Mouse (Mus musculus): ENCODE results near the gene Cbr2. TPM values are rescaled to one million over a fixed set of nuclear protein-coding genes. Genes with fewer than 3 reads are reported as not detected.

Gene Cbr2
- polyA plus RNA-seq, 1 experiment, result 617 TPM

DNA sequence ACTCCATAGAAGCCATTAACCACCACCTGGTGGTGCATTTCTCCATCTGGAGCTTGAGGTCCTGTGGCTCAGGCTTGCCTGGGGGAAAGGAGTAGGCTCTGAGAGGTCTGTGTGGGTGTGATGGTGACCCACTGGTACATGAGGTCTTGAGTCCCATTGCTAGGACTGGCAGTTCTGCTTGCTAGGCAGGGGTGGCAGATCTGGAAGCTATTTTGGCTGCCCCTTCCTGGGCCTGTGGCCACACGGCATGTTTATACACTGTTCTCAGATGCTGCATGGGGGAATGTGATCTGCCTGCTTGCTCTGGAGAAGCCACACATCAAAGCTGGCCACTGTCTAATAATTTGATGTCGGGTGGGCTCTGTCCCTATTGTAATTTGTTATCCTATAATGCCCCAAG, 47.8 kb downstream of the Cbr2 start:
- Histone ChIP-seq H3K27me3 (ENCODE audit: control insufficient read depth, insufficient read depth, low read length) (no peaks in the 10 kb centered on the region), H3K4me1 (replicated peaks; ENCODE audit: control insufficient read depth, insufficient read depth, low read length) (no peaks in the 10 kb centered on the region), H3K27ac (ENCODE audit: control insufficient read depth, insufficient read depth, low read length) (no peak overlapping the region), H3K4me3 (ENCODE audit: control insufficient read depth, insufficient read depth, low read length) (no peak overlapping the region), H3K36me3 (ENCODE audit: control insufficient read depth, insufficient read depth, low read length) (peaks cover 17% of the 10 kb centered on the region)
- 96% methylated on average over 2 of the region's 2 CpGs for WGBS
- no peak for DNase-seq
- TF ChIP-seq CTCF (IDR thresholded peaks at IDR 0.05; ENCODE audit: borderline replicate concordance, control insufficient read depth, extremely low read depth, insufficient read depth, low read length, poor library complexity) (no peak), POLR2A (IDR thresholded peaks at IDR 0.05; ENCODE audit: control insufficient read depth, extremely low read depth, insufficient read depth, low read length, poor library complexity) (no peak)

- WGBS, result 96% methylated on average over 3 of the region's 3 CpGs
- no peak overlapping the region for H3K4me3 ChIP-seq (ENCODE audit: control insufficient read depth, insufficient read depth, low read length)
- no peak overlapping the region for H3K27ac ChIP-seq (ENCODE audit: control insufficient read depth, insufficient read depth, low read length)
- peaks cover 15% of the 10 kb centered on the region; the same call in 1 of the 2 replicates for H3K36me3 ChIP-seq (ENCODE audit: control insufficient read depth, insufficient read depth, low read length)
- TF ChIP-seq POLR2A (IDR thresholded peaks at IDR 0.05; ENCODE audit: control insufficient read depth, extremely low read depth, insufficient read depth, low read length, poor library complexity) (no peak), CTCF (IDR thresholded peaks at IDR 0.05; ENCODE audit: borderline replicate concordance, control insufficient read depth, extremely low read depth, insufficient read depth, low read length, poor library complexity) (no peak)
- DNase-seq, result no peak
- H3K4me1 ChIP-seq (replicated peaks; ENCODE audit: control insufficient read depth, insufficient read depth, low read length), result no peaks in the 10 kb centered on the region
- H3K27me3 ChIP-seq (ENCODE audit: control insufficient read depth, insufficient read depth, low read length), result no peaks in the 10 kb centered on the region
Measured at GRCm38 (mm10) chr11:120683536-120683935, 48.4 kb downstream of the Cbr2 start.

DNA sequence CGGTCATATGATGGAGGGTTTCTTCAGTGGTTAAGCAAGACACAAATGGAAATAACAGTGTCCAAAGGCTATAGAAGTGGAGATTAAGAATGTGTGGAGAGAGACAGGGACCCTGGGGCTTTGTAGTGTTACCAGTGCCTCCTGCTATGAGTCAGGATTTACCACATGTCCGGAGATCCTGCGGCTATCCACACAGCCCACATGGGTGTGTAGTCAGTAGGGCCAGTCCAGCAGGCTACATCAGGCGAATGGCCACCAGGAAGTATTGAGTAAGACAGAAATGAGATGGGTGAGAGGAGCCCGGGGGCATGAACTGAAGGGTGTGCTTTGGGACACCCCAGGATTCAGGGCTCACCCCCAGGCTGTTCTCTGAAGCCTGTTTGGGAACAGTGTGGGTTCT, 49.2 kb downstream of the Cbr2 start:
- Histone ChIP-seq H3K36me3 (ENCODE audit: control insufficient read depth, insufficient read depth, low read length) (peaks cover 18% of the 10 kb centered on the region; the same call in 1 of the 2 replicates), H3K27me3 (ENCODE audit: control insufficient read depth, insufficient read depth, low read length) (no peaks in the 10 kb centered on the region), H3K4me1 (replicated peaks; ENCODE audit: control insufficient read depth, insufficient read depth, low read length) (no peaks in the 10 kb centered on the region), H3K27ac (ENCODE audit: control insufficient read depth, insufficient read depth, low read length) (no peak overlapping the region), H3K4me3 (ENCODE audit: control insufficient read depth, insufficient read depth, low read length) (no peak overlapping the region)
- TF ChIP-seq CTCF (IDR thresholded peaks at IDR 0.05; ENCODE audit: borderline replicate concordance, control insufficient read depth, extremely low read depth, insufficient read depth, low read length, poor library complexity) (no peak), POLR2A (IDR thresholded peaks at IDR 0.05; ENCODE audit: control insufficient read depth, extremely low read depth, insufficient read depth, low read length, poor library complexity) (no peak)
- WGBS, result 97% methylated on average over 5 of the region's 5 CpGs
- no peak for DNase-seq

DNA sequence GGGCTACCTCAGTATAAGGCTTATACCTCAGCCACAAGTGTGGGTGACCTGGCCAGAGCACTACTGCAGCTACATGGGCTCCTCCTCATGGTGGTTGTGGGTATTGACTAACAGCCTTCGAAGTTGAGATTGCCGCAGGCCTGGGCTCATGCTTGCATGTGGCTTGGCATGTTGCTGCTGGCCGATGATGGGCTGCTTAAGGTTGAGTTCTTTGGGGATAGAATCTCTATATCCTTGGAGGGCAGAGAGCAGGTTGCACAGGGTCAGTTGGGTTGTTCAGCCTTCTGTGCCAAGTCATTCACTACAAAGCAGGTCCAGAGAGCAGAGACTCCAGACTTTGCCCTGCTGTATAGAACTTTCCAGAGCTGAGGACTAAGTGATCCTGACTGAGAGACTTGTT, 52.0 kb downstream of the Cbr2 start:
- DNase-seq, result no peak
- Histone ChIP-seq H3K36me3 (ENCODE audit: control insufficient read depth, insufficient read depth, low read length) (peaks cover 18% of the 10 kb centered on the region; the same call in 1 of the 2 replicates), H3K4me3 (ENCODE audit: control insufficient read depth, insufficient read depth, low read length) (no peak overlapping the region), H3K27me3 (ENCODE audit: control insufficient read depth, insufficient read depth, low read length) (no peaks in the 10 kb centered on the region), H3K27ac (ENCODE audit: control insufficient read depth, insufficient read depth, low read length) (no peak overlapping the region), H3K4me1 (replicated peaks; ENCODE audit: control insufficient read depth, insufficient read depth, low read length) (peaks cover 5% of the 10 kb centered on the region; the same call in 1 of the 2 replicates)
- 87% methylated on average over 3 of the region's 3 CpGs for WGBS
- TF ChIP-seq CTCF (IDR thresholded peaks at IDR 0.05; ENCODE audit: borderline replicate concordance, control insufficient read depth, extremely low read depth, insufficient read depth, low read length, poor library complexity) (no peak), POLR2A (IDR thresholded peaks at IDR 0.05; ENCODE audit: control insufficient read depth, extremely low read depth, insufficient read depth, low read length, poor library complexity) (no peak)

Other genes starting within 250 kb of the Cbr2 start
- gene Mrpl12, start 247.5 kb downstream of the Cbr2 start, polyA plus RNA-seq (2012; rRNA removed), result 89.6 and 92.3 TPM in 2 replicates
- gene Slc25a10, start 240.3 kb downstream of the Cbr2 start, polyA plus RNA-seq (2012; rRNA removed), result 102 and 103 TPM in 2 replicates
- 1.0 TPM in 2 replicates for gene Gcgr, start 201.4 kb downstream of the Cbr2 start, polyA plus RNA-seq (2012; rRNA removed)
- 167 and 191 TPM in 2 replicates for gene Mcrip1, start 182.4 kb downstream of the Cbr2 start, polyA plus RNA-seq (2012; rRNA removed)
- 5.0 and 6.4 TPM in 2 replicates for gene Ppp1r27, start 181.0 kb downstream of the Cbr2 start, polyA plus RNA-seq (2012; rRNA removed)
- gene P4hb, start 158.9 kb downstream of the Cbr2 start, polyA plus RNA-seq (2012; rRNA removed), result 125 and 139 TPM in 2 replicates
- gene Arhgdia, start 150.5 kb downstream of the Cbr2 start, polyA plus RNA-seq (2012; rRNA removed), result 1,184 and 1,219 TPM in 2 replicates
- gene Alyref, start 133.7 kb downstream of the Cbr2 start, polyA plus RNA-seq (2012; rRNA removed), result 60.9 and 74.6 TPM in 2 replicates
- gene Anapc11, start 133.7 kb downstream of the Cbr2 start, polyA plus RNA-seq (2012; rRNA removed), result 127 and 140 TPM in 2 replicates
- gene Npb, start 123.6 kb downstream of the Cbr2 start, polyA plus RNA-seq (2012; rRNA removed), result 2.2 and 2.8 TPM in 2 replicates
- gene Pcyt2, start 114.2 kb downstream of the Cbr2 start, polyA plus RNA-seq (2012; rRNA removed), result 247 and 260 TPM in 2 replicates
- gene Sirt7, start 106.9 kb downstream of the Cbr2 start, polyA plus RNA-seq (2012; rRNA removed), result 169 and 184 TPM in 2 replicates
- 33.6 and 35.5 TPM in 2 replicates for gene Mafg, start 98.5 kb downstream of the Cbr2 start, polyA plus RNA-seq (2012; rRNA removed)
- 2.8 and 3.4 TPM in 2 replicates for gene Pycr1, start 88.3 kb downstream of the Cbr2 start, polyA plus RNA-seq (2012; rRNA removed)
- gene Myadml2, start 84.0 kb downstream of the Cbr2 start, polyA plus RNA-seq (2012; rRNA removed), result 1.2 and 3.2 TPM in 2 replicates
- 0.24 and 0.89 TPM in 2 replicates for gene Notum, start 70.9 kb downstream of the Cbr2 start, polyA plus RNA-seq (2012; rRNA removed)
- 170 and 183 TPM in 2 replicates for gene Aspscr1, start 59.1 kb downstream of the Cbr2 start, polyA plus RNA-seq (2012; rRNA removed)
- 103 and 112 TPM in 2 replicates for gene Cenpx, start 18.4 kb downstream of the Cbr2 start, polyA plus RNA-seq (2012; rRNA removed)
- gene Lrrc45, start 18.2 kb downstream of the Cbr2 start, polyA plus RNA-seq (2012; rRNA removed), result 69.2 and 77.3 TPM in 2 replicates
- gene Rac3, start 10.6 kb downstream of the Cbr2 start, polyA plus RNA-seq (2012; rRNA removed), result 22.8 and 26.3 TPM in 2 replicates
- 78.4 and 126 TPM in 2 replicates for gene Dcxr, start 4.8 kb downstream of the Cbr2 start, polyA plus RNA-seq (2012; rRNA removed)
- 3.3 and 4.5 TPM in 2 replicates for gene Hmga1b, start 30.7 kb upstream of the Cbr2 start, polyA plus RNA-seq (2012; rRNA removed)
- gene Rfng, start 52.1 kb upstream of the Cbr2 start, polyA plus RNA-seq (2012; rRNA removed), result 87.4 and 102 TPM in 2 replicates
- gene Gps1, start 52.2 kb upstream of the Cbr2 start, polyA plus RNA-seq (2012; rRNA removed), result 171 and 193 TPM in 2 replicates
- gene Dus1l, start 64.3 kb upstream of the Cbr2 start, polyA plus RNA-seq (2012; rRNA removed), result 65.8 and 70.3 TPM in 2 replicates
- gene Fasn, start 92.4 kb upstream of the Cbr2 start, polyA plus RNA-seq (2012; rRNA removed), result 973 and 1,776 TPM in 2 replicates
- 1.6 and 1.7 TPM in 2 replicates for gene Ccdc57, start 200.8 kb upstream of the Cbr2 start, polyA plus RNA-seq (2012; rRNA removed)
- gene Slc16a3, start 216.4 kb upstream of the Cbr2 start, polyA plus RNA-seq (2012; rRNA removed), result 8.0 and 8.5 TPM in 2 replicates

Measured in thymus, adult 2 months (tissue).